Mouse (Mus musculus): ENCODE measurements around the gene Tm6sf2. TPM values are rescaled to one million over a fixed set of nuclear protein-coding genes. Genes with fewer than 3 reads are reported as not detected.

Tm6sf2 gene
- polyA plus RNA-seq, 2 experiments from 2014 or later: 0.60 to 1.1 TPM

Other genes starting within 250 kb of the Tm6sf2 start
- gene Pbx4, start 240.4 kb upstream of the Tm6sf2 start, polyA plus RNA-seq (2017; shearing (Covaris generic)): 10 to 100 TPM; 10.2 to 17.1 TPM
- gene Cilp2, start 185.2 kb upstream of the Tm6sf2 start, polyA plus RNA-seq (2017; shearing (Covaris generic)): not detected
- gene Tssk6, start 170.7 kb upstream of the Tm6sf2 start, polyA plus RNA-seq (2017; shearing (Covaris generic)): under 1 TPM in 1 of 2 experiments, not detected in 1; 0.24 TPM
- gene Ndufa13, start 170.4 kb upstream of the Tm6sf2 start, polyA plus RNA-seq (2017; shearing (Covaris generic)): 100 to 1,000 TPM; 184 to 253 TPM
- 1 to 10 TPM in 1 of 2 experiments, under 1 TPM in 1; 0.91 to 1.6 TPM for gene Yjefn3, start 170.2 kb upstream of the Tm6sf2 start, polyA plus RNA-seq (2017; shearing (Covaris generic))
- gene Gatad2a, start 76.5 kb upstream of the Tm6sf2 start, polyA plus RNA-seq (2017; shearing (Covaris generic)): 10 to 100 TPM; 17.4 to 21.6 TPM
- gene Mau2, start 30.2 kb upstream of the Tm6sf2 start, polyA plus RNA-seq (2017; shearing (Covaris generic)): 10 to 100 TPM; 43.3 to 70.0 TPM
- gene Sugp1, start 30.1 kb upstream of the Tm6sf2 start, polyA plus RNA-seq (2017; shearing (Covaris generic)): 10 to 100 TPM; 51.1 to 80.3 TPM
- gene Hapln4, start 10.5 kb downstream of the Tm6sf2 start, polyA plus RNA-seq (2017; shearing (Covaris generic)): not detected
- gene Ncan, start 47.9 kb downstream of the Tm6sf2 start, polyA plus RNA-seq (2017; shearing (Covaris generic)): not detected
- 10 to 100 TPM; 43.0 to 59.3 TPM for gene Nr2c2ap, start 58.4 kb downstream of the Tm6sf2 start, polyA plus RNA-seq (2017; shearing (Covaris generic))
- gene Rfxank, start 66.2 kb downstream of the Tm6sf2 start, polyA plus RNA-seq (2017; shearing (Covaris generic)): 10 to 100 TPM; 67.2 to 81.8 TPM
- 10 to 100 TPM; 76.8 to 91.1 TPM for gene Borcs8, start 66.6 kb downstream of the Tm6sf2 start, polyA plus RNA-seq (2017; shearing (Covaris generic))
- 1 to 10 TPM in 1 of 2 experiments, not detected in 1; 1.5 TPM for gene Mef2b, start 66.8 kb downstream of the Tm6sf2 start, polyA plus RNA-seq (2017; shearing (Covaris generic))
- 10 to 100 TPM; 25.3 to 54.7 TPM for gene Tmem161a, start 99.4 kb downstream of the Tm6sf2 start, polyA plus RNA-seq (2017; shearing (Covaris generic))
- 1 to 10 TPM; 6.2 to 9.7 TPM for gene Slc25a42, start 139.4 kb downstream of the Tm6sf2 start, polyA plus RNA-seq (2017; shearing (Covaris generic))
- 10 to 100 TPM; 19.9 to 35.1 TPM for gene Sugp2, start 161.3 kb downstream of the Tm6sf2 start, polyA plus RNA-seq (2017; shearing (Covaris generic))
- 10 to 100 TPM in 1 of 2 experiments, 1 to 10 TPM in 1; 8.9 to 13.9 TPM for gene Armc6, start 161.5 kb downstream of the Tm6sf2 start, polyA plus RNA-seq (2017; shearing (Covaris generic))
- gene Homer3, start 209.9 kb downstream of the Tm6sf2 start, polyA plus RNA-seq (2017; shearing (Covaris generic)): 1 to 10 TPM in 1 of 2 experiments, under 1 TPM in 1; 0.62 to 1.6 TPM
- 10 to 100 TPM; 57.8 to 74.2 TPM for gene Ddx49, start 229.6 kb downstream of the Tm6sf2 start, polyA plus RNA-seq (2017; shearing (Covaris generic))
- 100 to 1,000 TPM; 321 to 359 TPM for gene Cope, start 229.6 kb downstream of the Tm6sf2 start, polyA plus RNA-seq (2017; shearing (Covaris generic))
- gene Cers1, start 242.9 kb downstream of the Tm6sf2 start, polyA plus RNA-seq (2017; shearing (Covaris generic)): not detected